Mouse (Mus musculus): ENCODE measurements at regions not wholly inside any gene's neighbourhood (a gene's known extent, or its start where the extent isn't known, plus 50 kb on each side); places are given as distances from the start of the nearest gene placed in this dataset.
"Not testable (repeated sequence)": the region's sequence is repeated elsewhere in the genome, so short reads cannot be mapped to it uniquely, and the experiment has no call there.

- peak; percentile 81 for DNase-seq (ENCODE audit: low read depth, low spot score)
Observed at GRCm38 (mm10) chr13:44659861-44660260, 69.4 kb upstream of the Jarid2 start.

GRCm38 (mm10) chr13:44663062-44663461 lies 66.2 kb upstream of the Jarid2 start:
- no peak for DNase-seq (ENCODE audit: low read depth, low spot score)

- no peak for DNase-seq (ENCODE audit: low read depth, low spot score)
Observed at GRCm38 (mm10) chr13:44663730-44664129, 65.5 kb upstream of the Jarid2 start.

- DNase-seq (ENCODE audit: low read depth, low spot score): no peak
Observed at GRCm38 (mm10) chr13:44669761-44670160, 59.5 kb upstream of the Jarid2 start.

- DNase-seq (ENCODE audit: low read depth, low spot score): peak; percentile 58
Observed at GRCm38 (mm10) chr13:44673337-44673966, 55.8 kb upstream of the Jarid2 start.

GRCm38 (mm10) chr13:44673967-44674357 lies 55.3 kb upstream of the Jarid2 start:
- DNase-seq (ENCODE audit: low read depth, low spot score): no peak

- no peak for DNase-seq (ENCODE audit: low read depth, low spot score)
Observed at GRCm38 (mm10) chr13:44674926-44675650, 54.2 kb upstream of the Jarid2 start.

GRCm38 (mm10) chr13:44676041-44676440 lies 53.2 kb upstream of the Jarid2 start:
- no peak for DNase-seq (ENCODE audit: low read depth, low spot score)

- DNase-seq (ENCODE audit: low read depth, low spot score): peak; percentile 9
Observed at GRCm38 (mm10) chr13:44678121-44678520, 51.2 kb upstream of the Jarid2 start.

GRCm38 (mm10) chr13:44679457-44679856 lies 49.8 kb upstream of the Jarid2 start:
- not testable (repeated sequence) for DNase-seq (ENCODE audit: low read depth, low spot score)
